Mouse (Mus musculus) kidney, adult 9 months (tissue): ENCODE measurements around the gene Smarca2.
"Not testable (repeated sequence)": the region's sequence is repeated elsewhere in the genome, so short reads cannot be mapped to it uniquely, and the experiment has no call there.

Experiments
- DNase-seq: peaks from one replicate; pipeline ENCODE4 v3.0.0; 2022

The Smarca2 gene

GRCm38 (mm10) chr19:26617287-26617686 is 12.4 kb downstream of the Smarca2 start:
- DNase-seq = no peak

DNA sequence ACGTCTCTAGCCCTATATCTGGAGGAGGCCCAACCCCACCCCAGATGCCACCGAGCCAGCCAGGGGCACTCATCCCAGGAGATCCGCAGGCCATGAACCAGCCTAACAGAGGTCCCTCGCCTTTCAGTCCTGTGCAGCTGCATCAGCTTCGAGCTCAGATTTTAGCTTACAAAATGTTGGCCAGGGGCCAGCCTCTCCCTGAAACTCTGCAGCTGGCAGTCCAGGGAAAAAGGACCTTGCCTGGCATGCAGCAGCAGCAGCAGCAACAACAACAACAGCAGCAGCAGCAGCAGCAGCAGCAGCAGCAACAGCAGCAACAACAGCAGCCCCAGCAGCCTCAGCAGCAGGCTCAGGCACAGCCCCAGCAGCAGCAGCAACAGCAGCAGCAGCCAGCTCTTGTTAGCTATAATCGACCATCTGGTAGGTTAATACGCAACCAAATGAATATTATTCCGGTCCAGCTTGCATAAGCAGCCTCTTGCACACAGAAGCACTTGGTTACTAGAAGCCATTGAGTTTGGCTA is 25.9 kb downstream of the Smarca2 start:
- DNase-seq = peak; percentile 57

DNA sequence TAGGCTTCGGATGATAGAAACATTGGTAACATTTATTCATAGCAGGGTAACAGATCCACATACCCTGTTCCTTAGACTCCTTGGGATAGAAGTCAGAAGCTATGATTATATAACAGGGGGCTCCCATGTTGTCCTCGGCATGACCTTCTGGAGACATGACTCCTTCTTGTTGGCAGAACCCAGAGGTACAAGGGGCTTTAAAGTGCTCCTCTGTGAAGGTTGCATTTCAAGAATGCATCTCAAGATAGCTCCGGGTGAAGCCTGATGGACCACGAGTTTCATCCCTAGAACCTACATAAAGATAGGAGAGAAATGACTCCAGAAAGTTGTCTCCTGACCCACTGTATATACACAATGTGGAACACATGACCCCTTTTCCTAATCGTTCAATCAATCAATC is 27.4 kb downstream of the Smarca2 start:
- no peak for DNase-seq

GRCm38 (mm10) chr19:26640556-26640955 is 35.7 kb downstream of the Smarca2 start:
- no peak for DNase-seq

DNA sequence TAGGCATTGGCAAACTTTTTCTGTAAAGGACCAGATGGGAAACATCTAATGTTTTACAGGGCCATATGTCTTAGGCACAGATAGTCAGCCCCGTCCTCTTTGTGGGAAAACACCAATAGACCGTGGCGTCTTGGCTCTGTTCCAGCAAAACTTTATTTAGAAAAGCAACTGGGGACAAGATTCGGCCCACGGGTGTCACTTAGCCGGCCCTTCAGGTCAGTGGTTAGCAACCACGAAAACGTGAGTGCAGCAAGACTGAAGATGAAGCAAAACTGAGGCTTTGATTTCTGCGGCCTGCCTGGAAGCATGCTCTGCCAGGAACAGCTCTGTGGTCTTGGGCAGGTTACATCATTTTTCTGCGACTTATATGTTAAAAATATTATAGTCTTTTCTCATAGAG is 36.4 kb downstream of the Smarca2 start:
- no peak for DNase-seq

- no peak for DNase-seq
These were observed 38.2 kb downstream of the Smarca2 start for GRCm38 (mm10) chr19:26643011-26643410.

DNA sequence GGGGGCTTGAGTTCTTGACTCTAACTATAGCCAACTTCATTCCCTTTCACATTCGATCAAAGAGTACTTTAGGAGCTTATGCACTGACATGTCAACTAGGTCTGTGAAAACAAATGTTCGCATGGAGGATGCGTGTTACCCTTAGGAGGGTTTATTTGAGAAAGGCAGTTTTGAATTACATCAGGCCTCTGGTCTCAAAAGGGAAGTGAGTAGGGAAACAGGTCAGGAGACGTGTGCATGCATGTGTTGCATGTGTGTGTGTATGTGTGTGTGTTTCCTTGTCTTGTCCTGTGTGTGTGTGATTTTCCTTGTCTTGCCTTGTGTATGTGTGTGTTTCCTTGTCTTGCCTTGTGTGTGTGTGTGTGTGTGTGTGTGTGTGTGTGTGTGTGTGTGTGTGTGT is 39.1 kb downstream of the Smarca2 start:
- no peak for DNase-seq

DNA sequence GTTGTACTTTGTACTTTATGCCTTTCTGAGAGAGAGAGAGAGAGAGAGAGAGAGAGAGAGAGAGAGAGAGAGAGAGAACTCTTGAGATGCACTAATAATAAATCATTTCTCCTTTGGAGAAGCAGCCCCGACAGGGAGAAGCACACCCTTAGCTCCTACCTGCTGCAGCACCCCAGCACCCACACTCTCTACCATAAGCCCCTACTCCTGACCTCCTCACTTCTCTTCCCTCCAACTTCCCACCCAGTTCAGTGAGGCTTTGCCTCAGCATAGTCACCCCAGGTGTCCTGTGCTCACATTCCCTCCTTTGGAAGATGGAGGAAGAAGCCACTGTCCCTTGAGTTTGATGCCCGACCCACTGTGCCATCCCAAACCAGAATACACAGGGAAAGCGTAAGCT is 40.2 kb downstream of the Smarca2 start:
- DNase-seq = no peak

DNA sequence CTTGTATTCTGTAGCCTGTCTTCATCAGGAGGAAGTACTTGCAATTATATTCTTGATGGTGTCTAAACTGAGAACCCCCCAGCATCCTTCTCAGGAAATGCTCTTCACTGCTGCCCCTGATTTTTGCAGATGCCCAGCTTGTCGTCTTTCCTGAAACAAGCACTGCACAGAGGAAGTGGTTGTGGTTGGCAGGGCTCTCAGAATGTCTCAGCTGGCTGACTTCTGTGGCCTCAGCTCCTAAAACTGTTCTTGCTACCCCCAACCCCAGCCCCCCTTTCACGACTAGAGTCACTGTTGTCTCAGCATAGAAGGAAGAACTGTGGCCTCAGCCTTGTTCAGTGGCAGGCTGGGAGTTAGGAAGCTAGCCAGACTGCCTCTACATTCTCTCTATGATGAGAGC is 41.3 kb downstream of the Smarca2 start:
- DNase-seq = peak; percentile 20

DNA sequence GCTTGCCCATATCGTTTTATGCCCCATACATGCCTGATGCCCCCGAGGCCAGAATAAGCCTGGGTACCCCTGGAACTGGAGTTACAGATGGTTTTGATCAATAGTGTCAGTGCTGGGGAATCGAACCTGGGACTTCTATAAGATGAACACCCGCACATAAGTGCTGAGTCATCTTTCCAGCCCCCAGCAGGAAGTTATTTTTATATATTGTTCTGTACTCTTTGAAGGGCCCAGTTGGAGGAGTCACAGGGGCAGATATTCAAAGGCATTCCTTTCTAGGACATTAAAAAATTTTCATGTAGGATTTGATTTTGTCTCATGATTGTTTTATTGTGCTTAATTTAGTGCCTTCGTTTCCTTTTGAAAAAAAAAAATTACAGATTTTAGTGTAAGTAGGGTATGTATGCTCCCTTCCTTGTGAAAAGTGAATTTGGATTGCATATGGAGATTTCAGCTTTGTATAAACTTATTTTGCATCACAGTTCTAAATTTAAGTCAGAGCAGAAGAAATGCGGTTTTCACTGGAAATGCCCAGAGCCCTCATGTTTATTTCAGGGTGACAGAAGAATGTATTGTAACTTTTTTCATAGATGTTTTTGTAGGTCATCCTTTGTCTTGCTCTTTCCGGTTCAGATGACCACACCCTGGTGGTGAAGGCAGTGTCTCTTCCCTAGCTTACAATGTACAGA is 45.9 kb downstream of the Smarca2 start:
- DNase-seq = no peak

GRCm38 (mm10) chr19:26658324-26658723 is 53.5 kb downstream of the Smarca2 start:
- DNase-seq = no peak

DNA sequence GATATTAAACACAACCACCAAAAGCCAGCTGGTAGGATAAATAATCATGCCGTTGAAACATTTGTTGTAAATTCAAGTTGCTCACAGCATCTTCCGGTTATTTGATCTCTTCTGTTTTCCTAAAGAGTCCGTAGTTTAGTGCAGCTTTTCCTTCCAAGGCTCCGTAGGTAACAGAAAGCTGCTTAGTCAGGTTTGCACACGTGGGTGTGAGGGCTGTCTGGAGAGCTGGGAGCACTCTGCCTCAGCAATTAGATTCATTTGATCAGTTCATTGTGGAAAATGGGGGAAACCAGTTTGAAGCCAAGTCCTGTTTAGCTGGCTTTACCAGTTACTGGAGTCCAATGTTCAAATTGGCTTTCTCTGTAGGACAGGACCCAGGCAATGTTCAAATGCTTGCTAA is 55.1 kb downstream of the Smarca2 start:
- DNase-seq = no peak

DNA sequence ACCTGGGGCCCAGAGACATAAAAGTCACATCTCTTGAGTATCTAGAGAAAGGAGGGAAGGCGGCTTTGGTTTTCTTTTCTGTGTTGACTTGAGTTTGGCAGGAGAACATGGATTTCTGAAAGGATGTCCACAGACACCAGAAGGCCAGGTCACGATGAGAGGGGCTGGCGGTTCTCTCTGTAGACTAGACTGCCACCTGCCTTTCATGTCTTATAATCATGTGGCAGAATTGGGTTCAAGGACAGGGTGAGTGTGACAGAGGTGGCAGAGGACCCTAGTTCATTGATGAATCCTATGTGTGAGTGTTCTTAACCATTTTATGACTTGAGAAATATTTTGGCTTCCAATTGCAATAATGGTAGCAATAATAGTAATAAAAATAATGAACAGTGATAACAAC is 56.3 kb downstream of the Smarca2 start:
- DNase-seq = no peak

GRCm38 (mm10) chr19:26666303-26666702 is 61.5 kb downstream of the Smarca2 start:
- no peak for DNase-seq

DNA sequence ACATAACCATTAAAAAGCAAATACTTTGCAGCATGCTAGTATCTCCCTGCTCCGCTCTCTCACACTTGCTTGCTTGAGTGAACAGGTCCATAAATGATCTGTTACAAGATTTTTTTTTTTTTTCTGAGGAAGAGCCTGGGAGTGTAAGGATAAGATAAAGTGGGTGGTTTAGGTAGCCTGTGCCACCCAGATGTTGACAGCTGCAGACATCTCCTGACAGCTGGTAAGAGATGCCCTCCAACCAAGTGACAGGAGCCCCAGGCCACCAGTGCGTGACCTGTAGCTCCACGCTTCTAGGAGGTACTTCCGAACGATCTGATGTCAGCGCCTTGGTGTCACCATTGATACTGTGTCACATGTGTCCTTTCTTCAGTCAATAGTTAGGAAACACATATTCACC is 65.2 kb downstream of the Smarca2 start:
- DNase-seq = no peak

GRCm38 (mm10) chr19:26671413-26671812 is 66.6 kb downstream of the Smarca2 start:
- DNase-seq = not testable (repeated sequence)

DNA sequence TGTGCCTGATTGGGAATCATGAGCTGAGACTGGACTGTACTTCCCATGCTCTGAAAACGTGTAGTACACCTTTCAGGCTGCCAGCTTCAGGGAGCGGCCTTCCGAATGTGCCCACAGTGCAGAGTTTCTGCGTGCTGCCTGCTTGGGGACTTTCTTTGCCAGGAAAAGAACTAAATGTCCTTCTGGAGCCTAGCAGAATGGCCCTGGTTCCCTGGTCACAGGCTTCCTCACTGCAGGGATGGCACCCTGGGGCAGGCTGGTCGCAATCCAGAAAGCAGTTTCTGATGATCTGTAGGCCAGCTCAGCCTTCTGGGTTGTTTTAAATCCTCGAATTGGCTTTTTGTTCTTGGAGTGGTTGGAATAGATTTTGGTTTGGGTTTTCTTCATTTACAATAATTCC is 71.1 kb downstream of the Smarca2 start:
- no peak for DNase-seq

GRCm38 (mm10) chr19:26678543-26678942 is 73.7 kb downstream of the Smarca2 start:
- no peak for DNase-seq

- no peak for DNase-seq
These were observed 74.8 kb downstream of the Smarca2 start for GRCm38 (mm10) chr19:26679674-26680073.

DNA sequence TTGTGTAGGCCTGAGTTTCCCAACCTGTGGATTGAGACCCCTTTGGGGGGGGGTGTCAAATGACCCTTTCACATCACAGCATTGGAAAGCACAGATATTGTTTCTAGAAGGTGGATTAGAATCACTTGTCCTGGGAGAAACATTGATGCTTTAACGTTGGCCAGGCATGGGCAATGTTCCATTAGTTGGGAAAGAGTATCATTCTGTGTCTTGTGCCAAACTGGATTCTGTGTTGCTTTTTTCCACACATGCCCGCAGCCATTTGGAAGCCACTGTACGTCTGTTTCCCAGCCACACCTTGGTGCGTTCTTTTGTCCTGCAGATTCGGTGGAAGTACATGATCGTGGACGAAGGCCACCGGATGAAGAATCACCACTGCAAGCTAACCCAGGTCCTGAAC is 76.7 kb downstream of the Smarca2 start:
- no peak for DNase-seq

DNA sequence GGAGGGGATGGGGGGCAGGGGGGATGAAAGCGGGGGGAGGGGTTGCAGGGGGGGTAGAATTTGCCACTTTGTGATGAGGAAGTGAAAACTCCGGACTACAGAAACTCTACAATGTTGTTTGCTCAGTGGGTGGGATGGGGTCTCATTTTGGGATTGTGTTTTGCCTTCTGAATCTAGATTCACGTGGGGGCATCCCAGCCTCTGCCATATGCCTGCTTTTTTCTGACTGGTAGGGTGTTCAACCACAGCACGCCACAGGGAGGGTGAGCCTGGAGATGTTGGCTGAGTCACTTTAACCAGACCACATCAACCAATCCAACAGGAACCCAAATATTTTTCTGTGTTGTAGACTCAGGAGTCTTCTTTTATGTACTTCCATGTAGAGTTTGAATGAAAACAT is 77.3 kb downstream of the Smarca2 start:
- DNase-seq = no peak

GRCm38 (mm10) chr19:26682731-26683130 is 77.9 kb downstream of the Smarca2 start:
- no peak for DNase-seq

GRCm38 (mm10) chr19:26683731-26684130 is 78.9 kb downstream of the Smarca2 start:
- DNase-seq = no peak

DNA sequence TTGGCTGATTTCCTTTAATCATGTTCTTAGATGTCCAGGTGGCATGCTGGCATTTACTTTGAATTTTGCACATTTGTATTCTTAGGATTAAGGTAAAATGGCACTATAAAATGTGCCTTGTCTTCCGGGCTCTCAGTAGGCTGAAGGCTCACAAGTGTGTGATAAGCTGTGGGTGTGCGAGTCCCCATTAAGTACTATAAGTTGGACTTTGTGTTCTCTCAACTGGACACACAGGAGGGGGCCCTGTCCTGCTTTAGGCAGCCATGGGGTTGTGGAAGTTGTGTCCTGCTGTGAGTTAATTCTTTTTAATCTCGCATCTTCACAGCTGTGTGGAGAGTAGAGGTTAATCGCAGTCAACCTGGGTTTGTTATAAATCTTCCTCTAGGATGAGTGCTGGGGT is 85.7 kb downstream of the Smarca2 start:
- no peak for DNase-seq

- DNase-seq = no peak
These were observed 92.3 kb downstream of the Smarca2 start for GRCm38 (mm10) chr19:26697107-26697506.
